Mouse (Mus musculus) CH12.LX (cell line): ENCODE measurements at regions not wholly inside any gene's neighbourhood (a gene's known extent, or its start where the extent isn't known, plus 50 kb on each side); places are given as distances from the start of the nearest gene placed in this dataset.

Experiments
- DNase-seq: peaks from one replicate; pipeline ENCODE4 v3.0.0-alpha.2; 2013; ENCODE audit errors: extremely low read depth
- H3K27ac ChIP-seq: 2 replicates; pipeline ENCODE4 v1.5.1; 2012; ENCODE audit warnings: low read depth, mild to moderate bottlenecking, control low read depth, moderate library complexity; ENCODE audit not compliant: insufficient read depth
- H3K27me3 ChIP-seq: replicated peaks from 2 replicates; pipeline ENCODE3; 2012; ENCODE audit warnings: inconsistent platforms
- H3K36me3 ChIP-seq, 2 experiments: replicated peaks in 1 of 2; 2 replicates each; pipeline versions ENCODE3 to v1.6.1; 2012; ENCODE audit warnings: inconsistent platforms in 1 of 2, low read length in 1 of 2, mild to moderate bottlenecking in 1 of 2, mixed read lengths in 1 of 2, moderate library complexity in 1 of 2; ENCODE audit not compliant: control insufficient read depth in 1 of 2, insufficient read depth in 1 of 2
- H3K4me1 ChIP-seq, 2 experiments: 2 replicates each; pipeline ENCODE4 v1.6.1; 2012; ENCODE audit warnings: inconsistent platforms in 1 of 2, moderate library complexity in 1 of 2; ENCODE audit not compliant: insufficient read depth in 2 of 2, control insufficient read depth in 1 of 2
- H3K4me2 ChIP-seq: 2 replicates; pipeline ENCODE4 v1.6.1; 2012; ENCODE audit warnings: low read depth, mild to moderate bottlenecking, control low read depth; ENCODE audit not compliant: poor library complexity, insufficient read depth, severe bottlenecking
- H3K4me3 ChIP-seq, 3 experiments: fragments of 150-350 bp in 1 of 3; sonication (generic) in 1 of 3; replicated peaks in 1 of 3; 2 replicates each; pipeline versions ENCODE3 to v1.5.1; 2011 to 2012; ENCODE audit warnings: low read depth in 2 of 3, low read length in 2 of 3, mild to moderate bottlenecking in 2 of 3, moderate library complexity in 2 of 3, control low read depth in 1 of 3, improper control_type of control experiment in 1 of 3, inconsistent platforms in 1 of 3, mixed read lengths in 1 of 3; ENCODE audit not compliant: poor library complexity in 1 of 3
- H3K79me2 ChIP-seq: replicated peaks from 2 replicates; pipeline ENCODE4 v1.6.1; 2012; ENCODE audit warnings: mild to moderate bottlenecking, moderate library complexity; ENCODE audit not compliant: control insufficient read depth, poor library complexity, insufficient read depth, severe bottlenecking; ENCODE audit errors: extremely low read depth
- H3K9ac ChIP-seq: 2 replicates; pipeline ENCODE4 v1.6.1; 2012; ENCODE audit warnings: low read depth, mild to moderate bottlenecking, control low read depth, moderate library complexity; ENCODE audit not compliant: insufficient read depth
- H3K9me3 ChIP-seq: replicated peaks from 2 replicates; pipeline ENCODE3; 2012; ENCODE audit warnings: low read length, inconsistent platforms, mixed read lengths
- CHD1 ChIP-seq: IDR thresholded peaks from 2 replicates; pipeline ENCODE4 v1.6.1; 2012; ENCODE audit warnings: low read depth, low read length, improper control_type of control experiment, inconsistent platforms
- CTCF ChIP-seq, 2 experiments: IDR thresholded peaks in 1 of 2; conservative IDR thresholded peaks in 1 of 2; 2 replicates each; pipeline ENCODE4 v1.5.1; 2011 to 2012; ENCODE audit warnings: low read depth in 2 of 2, low read length in 2 of 2, improper control_type of control experiment in 1 of 2, inconsistent platforms in 1 of 2, mild to moderate bottlenecking in 1 of 2, moderate library complexity in 1 of 2
- ELF1 ChIP-seq: IDR thresholded peaks from 2 replicates; pipeline ENCODE4 v1.6.1; 2014; ENCODE audit warnings: low read depth, mild to moderate bottlenecking, inconsistent platforms, low read length, improper control_type of control experiment
- EP300 ChIP-seq: IDR thresholded peaks from 2 replicates; pipeline ENCODE4 v1.6.1; 2011; ENCODE audit warnings: low read length, improper control_type of control experiment
- GABPA ChIP-seq: IDR thresholded peaks from 2 replicates; pipeline ENCODE4 v1.6.1; 2012; ENCODE audit warnings: low read depth, low read length, improper control_type of control experiment, inconsistent platforms; ENCODE audit not compliant: insufficient replicate concordance
- HCFC1 ChIP-seq: IDR thresholded peaks from 2 replicates; pipeline ENCODE4 v1.6.1; 2012; ENCODE audit warnings: low read depth, mild to moderate bottlenecking, inconsistent platforms, low read length, improper control_type of control experiment
- IRF4 ChIP-seq: IDR thresholded peaks from 2 replicates; pipeline ENCODE4 v1.6.1; 2014; ENCODE audit warnings: low read depth, mild to moderate bottlenecking, inconsistent platforms, low read length, improper control_type of control experiment
- JUN ChIP-seq: IDR thresholded peaks from 2 replicates; pipeline ENCODE4 v1.6.1; 2011; ENCODE audit warnings: low read depth, mild to moderate bottlenecking, low read length, improper control_type of control experiment, moderate library complexity; ENCODE audit not compliant: insufficient read depth
- KAT2A ChIP-seq: IDR thresholded peaks from 2 replicates; pipeline ENCODE4 v1.6.1; 2012; ENCODE audit warnings: low read length, improper control_type of control experiment, inconsistent platforms; ENCODE audit not compliant: insufficient replicate concordance
- MAFK ChIP-seq: IDR thresholded peaks from 2 replicates; pipeline ENCODE4 v1.6.1; 2011; ENCODE audit warnings: low read length, improper control_type of control experiment; ENCODE audit not compliant: insufficient replicate concordance
- MAX ChIP-seq: IDR thresholded peaks from 2 replicates; pipeline ENCODE4 v1.6.1; 2011; ENCODE audit warnings: low read length, improper control_type of control experiment
- MAZ ChIP-seq: IDR thresholded peaks from 2 replicates; pipeline ENCODE4 v1.6.1; 2012; ENCODE audit warnings: low read depth, mild to moderate bottlenecking, inconsistent platforms, low read length, improper control_type of control experiment, moderate library complexity
- MEF2A ChIP-seq: IDR thresholded peaks from 2 replicates; pipeline ENCODE4 v1.6.1; 2014; ENCODE audit warnings: low read depth, mild to moderate bottlenecking, inconsistent platforms, low read length, improper control_type of control experiment, borderline replicate concordance
- MYC ChIP-seq: IDR thresholded peaks from 2 replicates; pipeline ENCODE4 v1.6.1; 2011; ENCODE audit warnings: low read depth, mild to moderate bottlenecking, improper control_type of control experiment, low read length
- NELFE ChIP-seq: IDR thresholded peaks from 2 replicates; pipeline ENCODE4 v1.6.1; 2011; ENCODE audit warnings: low read depth, low read length, improper control_type of control experiment
- POLR2A ChIP-seq: IDR thresholded peaks from 2 replicates; pipeline ENCODE4 v1.6.1; 2011; ENCODE audit warnings: low read depth, mild to moderate bottlenecking, improper control_type of control experiment, low read length
- POLR2AphosphoS2 ChIP-seq: IDR thresholded peaks from 2 replicates; pipeline ENCODE4 v1.6.1; 2011; ENCODE audit warnings: low read depth, low read length, improper control_type of control experiment
- RAD21 ChIP-seq: IDR thresholded peaks from 2 replicates; pipeline ENCODE4 v1.6.1; 2011; ENCODE audit warnings: low read depth, mild to moderate bottlenecking, low read length, improper control_type of control experiment, moderate library complexity
- SIN3A ChIP-seq: IDR thresholded peaks from 2 replicates; pipeline ENCODE4 v1.6.1; 2012; ENCODE audit warnings: low read length, improper control_type of control experiment, inconsistent platforms
- SMC3 ChIP-seq: IDR thresholded peaks from 2 replicates; pipeline ENCODE4 v1.6.1; 2011; ENCODE audit warnings: low read depth, low read length, improper control_type of control experiment
- TCF12 ChIP-seq: IDR thresholded peaks from 2 replicates; pipeline ENCODE4 v1.6.1; 2014; ENCODE audit warnings: low read depth, mild to moderate bottlenecking, inconsistent platforms, low read length, improper control_type of control experiment
- USF1 ChIP-seq: IDR thresholded peaks from 2 replicates; pipeline ENCODE4 v1.6.1; 2014; ENCODE audit warnings: low read depth, mild to moderate bottlenecking, inconsistent platforms, low read length, improper control_type of control experiment
- USF2 ChIP-seq: conservative IDR thresholded peaks from 2 replicates; pipeline ENCODE4 v1.6.1; 2011; ENCODE audit warnings: low read depth, low read length, improper control_type of control experiment
- ZC3H11A ChIP-seq: IDR thresholded peaks from 2 replicates; pipeline ENCODE4 v1.6.1; 2012; ENCODE audit warnings: low read depth, mild to moderate bottlenecking, inconsistent platforms, low read length, improper control_type of control experiment
- ZNF384 ChIP-seq: IDR thresholded peaks from 2 replicates; pipeline ENCODE4 v1.6.1; 2012; ENCODE audit warnings: low read depth, low read length, improper control_type of control experiment, inconsistent platforms
- dilution Hi-C: fragments of 300-500 bp; cut with MboI; formaldehyde crosslinking; loops from 2 replicates; pipeline ENCODE4 v1.14.3; 2020; ENCODE audit warnings: low sequenced_read_pairs; ENCODE audit not compliant: extremely low pct_unique_long_range_greater_than_20kb, extremely low pct_ligation_motif_present
- in situ Hi-C: fragments of 300-500 bp; cut with MboI; formaldehyde crosslinking; loops from 3 replicates; pipeline ENCODE4 v1.14.3; 2019; ENCODE audit warnings: low sequenced_read_pairs, low pct_ligation_motif_present, low pct_unique_long_range_greater_than_20kb, mixed read lengths

- Histone ChIP-seq H3K36me3 (no peaks in the 10 kb centered on the region), H3K27me3 (no peaks in the 10 kb centered on the region), H3K4me1 (no peaks in the 10 kb centered on the region), H3K9me3 (no peaks in the 10 kb centered on the region), H3K9ac (no peak overlapping the region), H3K27ac (no peak overlapping the region), H3K4me2 (peak overlapping the region; percentile 15; the same call in 1 of the 2 replicates), H3K4me3 (no peak overlapping the region), H3K79me2 (no peaks in the 10 kb centered on the region)
- dilution Hi-C loops (no loop called here), in situ Hi-C loops (loop anchor here (25.0 kb wide), 1 partner anchor 411 kb away; no protein-coding TSS in a partner anchor)
- TF ChIP-seq EP300 (no peak), ELF1 (no peak), MAZ (no peak), POLR2A (no peak), MYC (no peak), MAX (no peak), IRF4 (no peak)
- DNase-seq: no peak
Measured at GRCm38 (mm10) chr10:68901168-68901567, 177.7 kb downstream of the Tmem26 start.

- H3K27ac ChIP-seq: no peak overlapping the region
- no peak overlapping the region for H3K9ac ChIP-seq
- H3K27me3 ChIP-seq: no peaks in the 10 kb centered on the region
- TF ChIP-seq SMC3 (peak; percentile 76), IRF4 (peak; percentile 41; the same call in 1 of the 2 replicates), NELFE (0 out of 2 replicates have a peak, but pooled peaks have one; percentile 31), CHD1 (no peak), ZC3H11A (peak; percentile 32; the same call in 1 of the 2 replicates), SIN3A (no peak), CTCF (conservative IDR thresholded peaks at IDR 0.05 in 1 of 2, IDR thresholded peaks at IDR 0.05 in 1 of 2; ENCODE audit: low read depth in 2 of 2, low read length in 2 of 2) (peak; percentile 57 to 77), MYC (0 out of 2 replicates have a peak, but pooled peaks have one; percentile 35), HCFC1 (no peak), TCF12 (no peak), GABPA (no peak), ZNF384 (no peak), USF2 (no peak), USF1 (no peak), MEF2A (no peak; the same call in 1 of the 2 replicates), MAX (no peak), KAT2A (no peak), POLR2AphosphoS2 (no peak), MAFK (no peak), JUN (no peak), RAD21 (peak; percentile 80)
- TF ChIP-seq, all 38 proteins: peak for 7
- no peaks in the 10 kb centered on the region for H3K79me2 ChIP-seq
- no peak overlapping the region for H3K4me3 ChIP-seq
- no peaks in the 10 kb centered on the region for H3K36me3 ChIP-seq
- no peaks in the 10 kb centered on the region for H3K9me3 ChIP-seq
- H3K4me1 ChIP-seq: no peaks in the 10 kb centered on the region
- no peak overlapping the region for H3K4me2 ChIP-seq
- DNase-seq: peak; percentile 57
- in situ Hi-C loops: loop anchor here (25.0 kb wide), 1 partner anchor 410 kb away; no protein-coding TSS in a partner anchor
- dilution Hi-C loops: no loop called here
Measured at GRCm38 (mm10) chr10:68902670-68903069, 179.2 kb downstream of the Tmem26 start.
